Mouse (Mus musculus) layer of hippocampus, adult 2 months (tissue): Measurements from ENCODE around the gene Il12rb2. TPM values are rescaled to one million over a fixed set of nuclear protein-coding genes. Genes with fewer than 3 reads are reported as not detected.

Experiments used
- DNase-seq, 2 experiments: peaks; one replicate each; pipeline ENCODE4 v3.0.0; 2022; ENCODE audit warnings: low spot score in 2 of 2
- H3K27ac ChIP-seq: fragments of 200-600 bp; 2 replicates; pipeline ENCODE4 v1.8.1; 2022
- H3K4me3 ChIP-seq: fragments of 200-600 bp; 2 replicates; pipeline ENCODE4 v1.8.1; 2022; ENCODE audit warnings: mild to moderate bottlenecking
- CTCF ChIP-seq: fragments of 200-600 bp; conservative IDR thresholded peaks from 2 replicates; pipeline ENCODE4 v1.8.1; 2022; ENCODE audit warnings: antibody characterized with exemption, mild to moderate bottlenecking, moderate library complexity
- long read RNA-seq, 2 experiments: library from polyadenylated mRNA; stranded (forward); transcript quantifications; one replicate each; pipeline ENCODE4 v2.0.0; 2021; ENCODE audit warnings: borderline mapping rate in 2 of 2
- total RNA-seq, 2 experiments: library from RNA; stranded (reverse); gene quantifications; 2 replicates each; pipeline ENCODE4 v1.2.3; 2021

Gene Il12rb2
- total RNA-seq, result not detected
- long read RNA-seq, experiment 1, result 0 reads
- long read RNA-seq, experiment 2, result 0 reads

- peak within 1 kb of the TSS; percentile 20; the same call in 1 of the 2 replicates for H3K4me3 ChIP-seq
- no peak for DNase-seq
- no peak within 1 kb of the TSS for H3K27ac ChIP-seq
- no peak for TF ChIP-seq CTCF
Observed at GRCm38 (mm10) chr6:67375982-67376391, at the start of gene Il12rb2. Gene Il12rb2 (minus strand): TSS chr6:67376188.

- no peak for DNase-seq
- no peak for TF ChIP-seq CTCF
- H3K4me3 ChIP-seq, result no peak overlapping the region
- H3K27ac ChIP-seq, result no peak overlapping the region
Observed at GRCm38 (mm10) chr6:67421761-67422160, 45.8 kb upstream of the Il12rb2 start.

GRCm38 (mm10) chr6:67416557-67416956, 40.6 kb upstream of the Il12rb2 start:
- Histone ChIP-seq H3K4me3 (no peak overlapping the region), H3K27ac (no peak overlapping the region)
- no peak for DNase-seq
- TF ChIP-seq CTCF, result no peak

GRCm38 (mm10) chr6:67415276-67415675, 39.3 kb upstream of the Il12rb2 start:
- DNase-seq, result no peak
- Histone ChIP-seq H3K27ac (no peak overlapping the region), H3K4me3 (no peak overlapping the region)
- TF ChIP-seq CTCF, result no peak

- TF ChIP-seq CTCF, result no peak
- Histone ChIP-seq H3K4me3 (no peak overlapping the region), H3K27ac (no peak overlapping the region)
- no peak for DNase-seq
Observed at GRCm38 (mm10) chr6:67413378-67413777, 37.4 kb upstream of the Il12rb2 start.

DNA sequence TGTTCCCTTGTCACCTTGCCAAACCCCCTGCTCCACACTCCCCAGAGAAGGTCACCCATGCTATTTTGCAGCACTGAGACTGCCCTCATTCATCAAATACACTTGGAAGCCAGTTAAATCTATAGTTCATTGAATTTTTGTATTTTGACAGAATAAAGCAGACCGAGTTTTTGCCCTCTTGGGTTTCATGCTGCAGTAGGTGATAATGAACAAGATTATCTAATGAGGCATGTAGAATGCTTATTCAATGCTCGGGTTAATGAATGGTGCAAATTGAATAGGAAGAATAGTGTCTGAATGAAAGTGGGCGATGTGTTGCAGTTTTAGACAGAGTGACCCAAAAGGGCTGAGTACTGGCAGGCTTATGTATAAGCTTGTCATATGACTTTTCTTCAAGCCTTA, 29.3 kb upstream of the Il12rb2 start:
- Histone ChIP-seq H3K27ac (no peak overlapping the region), H3K4me3 (no peak overlapping the region)
- no peak for DNase-seq
- no peak for TF ChIP-seq CTCF

GRCm38 (mm10) chr6:67399551-67399950, 23.6 kb upstream of the Il12rb2 start:
- no peak for TF ChIP-seq CTCF
- no peak overlapping the region for H3K27ac ChIP-seq
- DNase-seq, result no peak
- no peak overlapping the region for H3K4me3 ChIP-seq

DNA sequence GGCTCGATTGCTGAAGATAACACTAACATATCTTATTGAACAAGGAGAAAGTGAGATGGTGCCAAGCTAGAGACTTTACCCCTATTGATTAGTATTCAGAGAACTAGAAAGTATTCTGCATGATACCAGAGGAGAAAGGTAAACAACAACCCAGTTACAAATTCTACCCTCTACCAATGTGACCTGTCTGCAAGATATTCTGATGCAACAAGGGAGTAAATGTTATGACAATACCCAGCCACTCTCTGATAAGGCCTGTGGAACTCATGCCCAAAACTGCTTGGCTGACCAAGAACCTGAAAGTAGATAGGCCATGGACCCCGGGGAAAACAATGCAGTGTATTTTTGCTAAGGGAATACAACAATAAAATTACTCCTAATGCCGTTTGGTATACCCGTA, 10.2 kb downstream of the Il12rb2 start:
- no peak for DNase-seq
- no peak overlapping the region for H3K27ac ChIP-seq
- H3K4me3 ChIP-seq, result no peak overlapping the region
- no peak for TF ChIP-seq CTCF

- Histone ChIP-seq H3K4me3 (no peak overlapping the region), H3K27ac (no peak overlapping the region)
- TF ChIP-seq CTCF, result no peak
- no peak for DNase-seq
Observed at GRCm38 (mm10) chr6:67348065-67348464, 27.9 kb downstream of the Il12rb2 start.

- TF ChIP-seq CTCF, result no peak
- DNase-seq, result no peak
- Histone ChIP-seq H3K4me3 (no peak overlapping the region), H3K27ac (no peak overlapping the region)
Observed at GRCm38 (mm10) chr6:67339494-67339893, 36.5 kb downstream of the Il12rb2 start.

DNA sequence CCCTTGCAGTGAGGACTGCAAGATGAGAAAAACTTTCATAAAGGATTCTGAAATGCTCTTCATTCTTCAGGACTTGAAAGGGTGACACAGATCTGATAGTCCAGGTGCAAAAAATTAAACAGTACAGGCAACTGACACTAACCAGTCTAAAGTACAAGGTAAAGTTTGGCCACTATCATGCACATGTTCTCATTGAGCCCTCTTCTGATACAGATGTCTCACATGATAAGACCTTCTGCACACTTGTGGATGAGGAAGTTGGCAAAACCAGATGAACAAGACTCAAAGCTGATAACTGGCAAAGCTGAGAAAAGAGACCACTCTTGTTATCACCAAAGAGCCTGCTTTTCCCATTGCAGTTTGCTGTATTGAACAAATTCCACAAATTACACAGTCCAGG, 38.0 kb downstream of the Il12rb2 start:
- H3K27ac ChIP-seq, result no peak overlapping the region
- TF ChIP-seq CTCF, result no peak
- no peak overlapping the region for H3K4me3 ChIP-seq
- DNase-seq, result no peak

DNA sequence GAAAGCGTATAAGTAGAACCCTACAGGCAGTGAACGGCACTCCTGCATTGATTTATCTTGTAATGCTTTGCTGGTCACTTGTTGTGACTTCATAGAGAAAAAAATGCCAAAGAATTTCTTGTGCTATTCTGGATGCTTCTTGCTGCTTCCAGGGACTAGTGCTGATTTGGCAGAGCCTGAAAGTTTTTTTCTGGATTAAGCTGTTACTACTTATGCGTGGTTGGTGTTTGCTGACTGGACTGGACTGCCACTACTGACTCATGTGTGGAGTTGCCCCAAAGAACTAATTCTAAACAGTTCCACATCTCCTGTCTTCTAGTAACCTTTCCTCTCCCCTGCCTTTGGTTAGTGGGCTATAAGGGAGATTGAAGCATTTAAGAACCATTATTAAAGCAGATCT, 52.2 kb downstream of the Il12rb2 start:
- Histone ChIP-seq H3K4me3 (no peak overlapping the region), H3K27ac (no peak overlapping the region)
- DNase-seq, result no peak
- no peak for TF ChIP-seq CTCF

DNA sequence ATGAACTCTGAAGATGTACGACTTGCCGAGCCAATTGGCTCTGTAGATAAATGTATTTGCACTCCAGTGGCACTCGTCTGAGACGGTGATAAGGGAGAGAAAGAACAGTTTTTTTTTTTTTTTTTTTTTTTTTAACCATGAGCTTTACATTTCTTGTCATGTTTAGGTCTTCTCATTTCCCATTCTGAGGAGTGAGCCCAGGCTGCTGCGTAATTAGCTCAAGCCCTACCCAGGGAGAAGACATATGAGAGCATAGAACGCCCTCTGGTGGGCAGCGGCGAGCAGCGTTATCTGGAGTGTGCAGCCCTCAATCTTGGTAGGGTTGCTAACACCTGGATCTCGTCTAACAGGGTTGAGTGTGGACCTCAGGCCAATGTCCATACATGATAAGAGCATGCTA, 57.5 kb downstream of the Il12rb2 start:
- TF ChIP-seq CTCF, result peak; percentile 79
- DNase-seq, result peak; percentile 41 to 70
- no peak overlapping the region for H3K27ac ChIP-seq
- no peak overlapping the region for H3K4me3 ChIP-seq

- no peak for DNase-seq
- H3K4me3 ChIP-seq, result no peak overlapping the region
- H3K27ac ChIP-seq, result no peak overlapping the region
- TF ChIP-seq CTCF, result no peak
Observed at GRCm38 (mm10) chr6:67317827-67318338, 58.1 kb downstream of the Il12rb2 start.

- TF ChIP-seq CTCF, result no peak
- no peak for DNase-seq
- no peak overlapping the region for H3K27ac ChIP-seq
- H3K4me3 ChIP-seq, result no peak overlapping the region
Observed at GRCm38 (mm10) chr6:67317068-67317467, 58.9 kb downstream of the Il12rb2 start.
